Mouse (Mus musculus) C2C12 (cell line): ENCODE measurements around the gene Clic6. TPM values are rescaled to one million over a fixed set of nuclear protein-coding genes. Genes with fewer than 3 reads are reported as not detected.

Experiments
- H3K27me3 ChIP-seq: one replicate; pipeline ENCODE4 v1.6.1; 2011; ENCODE audit not compliant: control insufficient read depth, insufficient read depth, insufficient read length
- H3K36me3 ChIP-seq: one replicate; pipeline ENCODE4 v1.6.1; 2011; ENCODE audit not compliant: control insufficient read depth, insufficient read depth
- H3K4me3 ChIP-seq: one replicate; pipeline ENCODE4 v1.5.1; 2011; ENCODE audit warnings: mild to moderate bottlenecking, control low read depth; ENCODE audit not compliant: poor library complexity, insufficient read depth, severe bottlenecking
- H3K79me2 ChIP-seq: one replicate; pipeline ENCODE4 v1.6.1; 2011; ENCODE audit not compliant: control insufficient read depth, insufficient read depth
- H3K79me3 ChIP-seq: one replicate; pipeline ENCODE4 v1.6.1; 2011; ENCODE audit warnings: low read depth, control low read depth
- H3ac ChIP-seq: one replicate; pipeline ENCODE3; 2011; ENCODE audit warnings: low read depth; ENCODE audit not compliant: control insufficient read depth, insufficient read length
- CEBPB ChIP-seq: IDR thresholded peaks from one replicate; pipeline ENCODE4 v1.6.1; 2011; ENCODE audit warnings: low read depth, mild to moderate bottlenecking, control low read depth, moderate library complexity
- CTCF ChIP-seq: IDR thresholded peaks from one replicate; pipeline ENCODE4 v1.5.1; 2011; ENCODE audit not compliant: control insufficient read depth, insufficient read depth, insufficient read length
- FOSL1 ChIP-seq: IDR thresholded peaks from one replicate; pipeline ENCODE4 v1.8.0; 2011; ENCODE audit warnings: mild to moderate bottlenecking, low read length; ENCODE audit not compliant: poor library complexity, insufficient read depth, severe bottlenecking
- MAX ChIP-seq: IDR thresholded peaks from one replicate; pipeline ENCODE4 v1.6.1; 2011; ENCODE audit warnings: mild to moderate bottlenecking, control low read depth
- MYOD1 ChIP-seq: IDR thresholded peaks from one replicate; pipeline ENCODE4 v1.6.1; 2011; ENCODE audit warnings: low read depth; ENCODE audit not compliant: control insufficient read depth, insufficient read length
- MYOG ChIP-seq: IDR thresholded peaks from one replicate; pipeline ENCODE4 v1.6.1; 2011; ENCODE audit not compliant: control insufficient read depth, insufficient read length; ENCODE audit errors: extremely low read depth
- USF1 ChIP-seq: IDR thresholded peaks from one replicate; pipeline ENCODE4 v1.6.1; 2011; ENCODE audit warnings: low read depth, mild to moderate bottlenecking, control low read depth, moderate library complexity
- polyA plus RNA-seq: library from polyadenylated mRNA; unstranded; fragments of >200 nt; fragmentation: generic; extraction: Trizol; gene quantifications from one replicate; pipeline ENCODE4 v1.2.1, GENCODE M21; 2012; ENCODE audit warnings: missing spikeins

The Clic6 gene
- polyA plus RNA-seq, 1 experiment, result 0.01 TPM

DNA sequence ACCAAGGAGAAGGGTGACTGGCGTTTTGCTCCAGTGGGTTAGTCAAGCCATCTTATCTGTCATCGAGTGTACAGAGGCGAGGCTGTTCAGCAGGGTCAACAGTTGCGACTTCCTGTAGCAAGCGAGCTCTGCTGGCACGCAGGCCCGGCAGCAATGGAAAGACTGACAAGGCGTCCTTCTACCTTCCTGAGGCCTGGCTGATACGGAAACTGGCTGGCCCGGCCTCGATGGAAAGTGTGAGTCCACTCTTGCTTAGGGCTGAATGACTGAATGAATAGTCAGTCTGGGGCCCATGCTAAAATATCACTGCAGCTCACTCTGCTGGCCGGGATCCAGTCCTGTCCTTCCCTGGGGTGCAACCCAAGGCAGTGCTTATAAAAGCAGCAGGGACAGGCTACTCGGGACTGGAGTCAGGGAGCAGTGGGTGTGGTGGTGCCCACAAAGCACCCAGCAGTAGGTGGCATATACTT, 41.9 kb upstream of the Clic6 start:
- Histone ChIP-seq H3K36me3 (no peaks in the 10 kb centered on the region), H3K4me3 (no peak overlapping the region), H3K79me3 (no peaks in the 10 kb centered on the region), H3K79me2 (no peaks in the 10 kb centered on the region), H3K27me3 (no peaks in the 10 kb centered on the region), H3ac (no peak overlapping the region)
- no peak for TF ChIP-seq MYOD1
- TF ChIP-seq USF1, result no peak
- no peak for TF ChIP-seq CEBPB
- TF ChIP-seq MAX, result no peak
- no peak for TF ChIP-seq MYOG
- TF ChIP-seq FOSL1, result no peak
- TF ChIP-seq CTCF, result no peak

DNA sequence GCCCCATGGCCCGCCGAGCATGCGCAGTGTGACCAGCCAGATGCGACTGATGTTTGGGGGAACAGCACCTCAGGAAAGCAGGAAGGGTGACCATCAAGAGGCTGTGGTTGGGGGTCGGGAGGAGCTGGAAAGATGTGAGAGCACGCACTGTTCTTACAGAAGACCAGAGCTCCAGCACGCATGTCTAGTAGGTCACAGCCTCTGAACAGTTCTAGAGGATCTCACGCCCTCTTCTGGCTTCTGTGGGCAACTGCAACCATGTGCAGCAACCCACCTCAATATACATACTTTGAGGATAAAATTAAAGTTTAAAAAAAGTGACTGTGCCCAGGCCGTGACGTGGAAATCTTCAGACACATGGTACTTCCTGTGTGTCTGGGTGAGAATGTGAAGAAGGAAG, 40.2 kb upstream of the Clic6 start:
- no peaks in the 10 kb centered on the region for H3K79me3 ChIP-seq

DNA sequence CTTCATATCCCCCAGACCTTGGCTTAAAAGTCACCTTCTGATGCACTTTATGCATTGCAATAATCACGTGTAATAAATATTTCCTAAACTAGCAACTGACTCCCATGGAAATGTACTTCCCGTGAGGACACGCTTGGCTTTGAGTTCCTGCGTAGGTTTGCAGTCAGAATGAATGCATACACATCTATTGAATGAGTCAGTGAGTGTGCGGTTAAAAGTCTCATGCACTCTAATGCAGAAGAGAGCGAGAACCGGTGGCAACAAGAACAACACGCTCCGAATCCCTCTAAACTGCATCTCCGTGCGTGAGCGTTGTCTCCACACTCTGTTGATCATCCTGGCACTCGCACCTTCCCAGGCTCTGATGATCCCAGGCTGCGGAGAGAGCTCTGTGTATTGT, 36.5 kb upstream of the Clic6 start:
- Histone ChIP-seq H3K4me3 (no peak overlapping the region), H3K27me3 (no peaks in the 10 kb centered on the region), H3ac (no peak overlapping the region), H3K36me3 (no peaks in the 10 kb centered on the region), H3K79me3 (no peaks in the 10 kb centered on the region), H3K79me2 (no peaks in the 10 kb centered on the region)
- TF ChIP-seq MYOD1, result no peak
- TF ChIP-seq FOSL1, result no peak
- no peak for TF ChIP-seq CTCF
- no peak for TF ChIP-seq MAX
- no peak for TF ChIP-seq MYOG
- no peak for TF ChIP-seq USF1
- no peak for TF ChIP-seq CEBPB

More for the DNA sequence above, 40.2 kb upstream of the Clic6 start:
- Histone ChIP-seq H3K36me3 (no peaks in the 10 kb centered on the region), H3K79me2 (no peaks in the 10 kb centered on the region), H3K4me3 (no peak overlapping the region), H3K27me3 (no peaks in the 10 kb centered on the region), H3ac (no peak overlapping the region)
- TF ChIP-seq MAX (no peak), CEBPB (no peak), MYOD1 (no peak), USF1 (no peak), CTCF (peak; percentile 27), FOSL1 (no peak), MYOG (no peak)

DNA sequence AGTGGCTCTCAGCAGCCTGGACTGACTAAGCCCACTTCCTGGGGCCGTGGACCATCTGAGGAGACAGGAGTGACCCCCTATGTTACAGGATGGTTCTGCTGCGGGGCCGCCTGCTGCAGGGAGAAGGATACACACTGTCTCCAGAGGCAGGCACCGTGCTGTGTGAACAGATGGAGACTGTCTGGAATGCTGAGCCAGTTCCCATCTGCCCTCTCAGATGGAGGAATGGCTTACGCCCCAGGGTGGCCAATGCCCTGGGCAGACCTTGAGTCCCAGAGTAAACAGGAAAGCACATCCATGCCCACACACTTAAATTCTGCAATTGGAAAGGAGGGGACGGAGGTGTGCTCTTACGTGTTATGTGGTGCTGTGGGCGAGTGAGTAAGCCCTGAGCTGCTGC, 35.2 kb upstream of the Clic6 start:
- no peaks in the 10 kb centered on the region for H3K36me3 ChIP-seq
- H3K79me2 ChIP-seq, result no peaks in the 10 kb centered on the region
- H3K79me3 ChIP-seq, result no peaks in the 10 kb centered on the region
- H3ac ChIP-seq, result no peak overlapping the region
- H3K4me3 ChIP-seq, result no peak overlapping the region
- TF ChIP-seq FOSL1 (no peak), MAX (no peak), CEBPB (no peak), CTCF (no peak), USF1 (no peak), MYOD1 (no peak), MYOG (no peak)
- H3K27me3 ChIP-seq, result no peaks in the 10 kb centered on the region

DNA sequence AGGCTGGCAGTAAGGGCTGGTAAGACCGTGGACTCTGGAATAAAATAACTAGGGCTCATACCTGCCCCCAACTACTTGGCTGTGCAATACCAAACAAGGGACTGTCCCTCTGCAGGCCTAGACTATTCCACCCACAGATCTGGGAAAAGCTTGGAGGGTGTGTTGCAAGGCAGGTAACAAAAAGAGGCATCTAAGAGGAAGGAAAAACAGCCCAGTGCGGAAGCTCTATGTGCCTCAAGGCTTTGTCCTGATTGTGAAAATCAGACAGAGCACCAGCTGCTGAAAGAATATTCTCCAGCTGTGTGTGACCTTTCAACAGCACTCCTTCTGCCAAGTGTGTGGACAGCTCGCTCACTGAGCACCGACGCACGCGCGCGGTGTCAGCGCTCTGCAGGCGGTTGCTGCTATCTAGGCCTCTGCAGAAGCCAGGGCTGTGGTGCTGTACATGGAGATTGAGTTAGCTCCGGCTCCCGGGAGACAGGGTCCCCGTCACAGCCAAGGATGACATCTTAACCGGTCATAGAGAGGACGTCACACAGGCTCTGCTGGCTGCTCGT, 33.9 kb upstream of the Clic6 start:
- no peaks in the 10 kb centered on the region for H3K79me2 ChIP-seq
- no peaks in the 10 kb centered on the region for H3K36me3 ChIP-seq
- no peaks in the 10 kb centered on the region for H3K79me3 ChIP-seq
- H3K4me3 ChIP-seq, result no peak overlapping the region
- no peak for TF ChIP-seq MAX
- TF ChIP-seq USF1, result no peak
- no peak for TF ChIP-seq CTCF
- no peak for TF ChIP-seq MYOD1
- no peak for TF ChIP-seq FOSL1
- TF ChIP-seq CEBPB, result no peak
- TF ChIP-seq MYOG, result no peak
- H3K27me3 ChIP-seq, result no peaks in the 10 kb centered on the region
- no peak overlapping the region for H3ac ChIP-seq

DNA sequence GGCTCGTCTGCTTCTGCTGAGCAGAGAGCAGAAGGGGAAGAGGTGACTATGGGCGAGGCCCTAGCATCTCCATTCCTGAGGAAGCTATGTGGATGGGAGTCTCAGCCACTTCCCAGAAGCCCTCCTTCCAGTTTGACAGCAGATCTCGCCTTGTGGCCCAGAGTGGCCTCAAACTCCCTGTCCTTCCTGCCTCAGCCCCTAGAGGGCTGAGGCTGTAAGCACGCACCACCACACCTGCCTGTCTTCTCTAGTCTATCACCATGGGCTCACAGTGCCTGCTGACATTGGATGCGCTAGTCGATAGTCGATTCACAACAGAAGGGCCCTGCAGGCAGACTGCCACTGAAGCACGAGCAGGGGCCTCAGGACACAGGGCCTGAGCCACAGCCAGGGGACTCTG, 32.9 kb upstream of the Clic6 start:
- Histone ChIP-seq H3K79me3 (peaks cover 1% of the 10 kb centered on the region), H3K27me3 (no peaks in the 10 kb centered on the region), H3K79me2 (no peaks in the 10 kb centered on the region), H3ac (no peak overlapping the region), H3K36me3 (no peaks in the 10 kb centered on the region), H3K4me3 (no peak overlapping the region)
- TF ChIP-seq CTCF, result no peak
- no peak for TF ChIP-seq USF1
- no peak for TF ChIP-seq MYOG
- no peak for TF ChIP-seq MAX
- no peak for TF ChIP-seq FOSL1
- TF ChIP-seq MYOD1, result no peak
- no peak for TF ChIP-seq CEBPB
